Mouse (Mus musculus) heart, embryonic 10.5 days (tissue): ENCODE results near the gene Dgkg. TPM values are rescaled to one million over a fixed set of nuclear protein-coding genes. Genes with fewer than 3 reads are reported as not detected.

ENCODE experiments used
- DNase-seq: peaks from one replicate; pipeline ENCODE4 v3.0.0-alpha.2; 2017; ENCODE audit warnings: low spot score
- H3K27ac ChIP-seq: fragments of 300-500 bp; sonication (generic); 2 replicates; pipeline ENCODE4 v1.5.1; 2016; ENCODE audit warnings: mild to moderate bottlenecking
- H3K27me3 ChIP-seq: fragments of 300-500 bp; sonication (generic); 2 replicates; pipeline ENCODE4 v1.6.1; 2016; ENCODE audit warnings: mild to moderate bottlenecking; ENCODE audit not compliant: poor library complexity, insufficient read depth, severe bottlenecking
- H3K36me3 ChIP-seq: fragments of 300-500 bp; sonication (generic); 2 replicates; pipeline ENCODE4 v1.6.1; 2016; ENCODE audit warnings: mild to moderate bottlenecking, moderate library complexity
- H3K4me1 ChIP-seq: fragments of 300-500 bp; sonication (generic); 2 replicates; pipeline ENCODE4 v1.6.1; 2016; ENCODE audit warnings: mild to moderate bottlenecking
- H3K4me3 ChIP-seq: fragments of 300-500 bp; sonication (generic); 2 replicates; pipeline ENCODE4 v1.5.1; 2016; ENCODE audit warnings: mild to moderate bottlenecking, moderate library complexity
- H3K9me3 ChIP-seq: fragments of 300-500 bp; sonication (generic); 2 replicates; pipeline ENCODE4 v1.6.1; 2016; ENCODE audit warnings: mild to moderate bottlenecking, moderate library complexity
- WGBS: fragments of 180-500 bp; shearing (Covaris S2); methylation state at CpG from one replicate; pipeline ENCODE4 v1.1.7; 2016; 5-methylcytosine and 5-hydroxymethylcytosine counted together
- polyA plus RNA-seq: library from polyadenylated mRNA; unstranded; fragments of >200 nt; fragmentation: Nextera tagmentation; extraction: Ambion mirVana; gene quantifications from 2 replicates; pipeline ENCODE4 v1.2.1, GENCODE M21; 2016

The Dgkg gene
- polyA plus RNA-seq, 1 experiment from 2014 or later = 0.49 TPM

GRCm38 (mm10) chr16:22637311-22637710, 19.7 kb downstream of the Dgkg start:
- WGBS = 53% methylated on average over 3 of the region's 3 CpGs
- Histone ChIP-seq H3K36me3 (no peaks in the 10 kb centered on the region), H3K9me3 (no peaks in the 10 kb centered on the region), H3K4me1 (no peaks in the 10 kb centered on the region), H3K27ac (no peak overlapping the region), H3K4me3 (no peak overlapping the region), H3K27me3 (no peaks in the 10 kb centered on the region; the same call in 1 of the 2 replicates)
- no peak for DNase-seq

GRCm38 (mm10) chr16:22635706-22636105, 21.3 kb downstream of the Dgkg start:
- H3K27me3 ChIP-seq = no peaks in the 10 kb centered on the region; the same call in 1 of the 2 replicates
- no peak overlapping the region for H3K4me3 ChIP-seq
- no peak for DNase-seq
- H3K4me1 ChIP-seq = no peaks in the 10 kb centered on the region
- no peaks in the 10 kb centered on the region for H3K9me3 ChIP-seq
- 52% methylated on average over 8 of the region's 8 CpGs for WGBS
- no peaks in the 10 kb centered on the region for H3K36me3 ChIP-seq
- H3K27ac ChIP-seq = no peak overlapping the region

- no peak for DNase-seq
These were observed 24.0 kb downstream of the Dgkg start for GRCm38 (mm10) chr16:22633063-22633462.

GRCm38 (mm10) chr16:22630351-22630750, 26.7 kb downstream of the Dgkg start:
- H3K4me1 ChIP-seq = no peaks in the 10 kb centered on the region
- no peak overlapping the region for H3K27ac ChIP-seq
- H3K9me3 ChIP-seq = no peaks in the 10 kb centered on the region
- no peaks in the 10 kb centered on the region for H3K36me3 ChIP-seq
- H3K4me3 ChIP-seq = no peak overlapping the region
- no peaks in the 10 kb centered on the region for H3K27me3 ChIP-seq
- WGBS = 79% methylated on average over 4 of the region's 4 CpGs
- no peak for DNase-seq

More at GRCm38 (mm10) chr16:22633063-22633462, 24.0 kb downstream of the Dgkg start:
- Histone ChIP-seq H3K9me3 (no peaks in the 10 kb centered on the region), H3K4me3 (no peak overlapping the region), H3K27ac (no peak overlapping the region), H3K27me3 (no peaks in the 10 kb centered on the region; the same call in 1 of the 2 replicates), H3K36me3 (no peaks in the 10 kb centered on the region), H3K4me1 (no peaks in the 10 kb centered on the region)
- WGBS = 77% methylated on average over 4 of the region's 4 CpGs

- no peak for DNase-seq
- H3K27me3 ChIP-seq = no peaks in the 10 kb centered on the region
- H3K4me3 ChIP-seq = no peak overlapping the region
- WGBS = 83% methylated on average over 4 of the region's 4 CpGs
- H3K27ac ChIP-seq = no peak overlapping the region
- H3K4me1 ChIP-seq = no peaks in the 10 kb centered on the region
- no peaks in the 10 kb centered on the region for H3K36me3 ChIP-seq
- H3K9me3 ChIP-seq = no peaks in the 10 kb centered on the region
These were observed 27.1 kb downstream of the Dgkg start for GRCm38 (mm10) chr16:22629900-22630299.

GRCm38 (mm10) chr16:22625987-22626386, 31.0 kb downstream of the Dgkg start:
- Histone ChIP-seq H3K4me1 (peaks cover 12% of the 10 kb centered on the region), H3K27ac (no peak overlapping the region), H3K27me3 (0 out of 2 replicates have a peak, but pooled peaks cover 5% of the 10 kb centered on the region), H3K4me3 (no peak overlapping the region), H3K36me3 (no peaks in the 10 kb centered on the region), H3K9me3 (no peaks in the 10 kb centered on the region)
- no peak for DNase-seq
- WGBS = 86% methylated on average over 5 of the region's 5 CpGs

- Histone ChIP-seq H3K27me3 (0 out of 2 replicates have a peak, but pooled peaks cover 9% of the 10 kb centered on the region), H3K4me1 (peaks cover 12% of the 10 kb centered on the region), H3K4me3 (no peak overlapping the region), H3K27ac (no peak overlapping the region), H3K36me3 (no peaks in the 10 kb centered on the region), H3K9me3 (no peaks in the 10 kb centered on the region)
- no peak for DNase-seq
- WGBS = 83% methylated on average over 5 of the region's 5 CpGs
These were observed 31.6 kb downstream of the Dgkg start for GRCm38 (mm10) chr16:22625412-22625811.

GRCm38 (mm10) chr16:22622286-22622685, 34.7 kb downstream of the Dgkg start:
- Histone ChIP-seq H3K4me1 (peaks cover 12% of the 10 kb centered on the region), H3K36me3 (no peaks in the 10 kb centered on the region), H3K27me3 (0 out of 2 replicates have a peak, but pooled peaks cover 9% of the 10 kb centered on the region), H3K4me3 (no peak overlapping the region), H3K27ac (no peak overlapping the region), H3K9me3 (no peaks in the 10 kb centered on the region)
- 23% methylated on average over 9 of the region's 9 CpGs for WGBS
- DNase-seq = no peak

- H3K27ac ChIP-seq = no peak overlapping the region
- H3K27me3 ChIP-seq = 0 out of 2 replicates have a peak, but pooled peaks cover 9% of the 10 kb centered on the region
- no peak for DNase-seq
- peaks cover 12% of the 10 kb centered on the region for H3K4me1 ChIP-seq
- WGBS = 76% methylated on average over 13 of the region's 13 CpGs
- H3K36me3 ChIP-seq = no peaks in the 10 kb centered on the region
- H3K9me3 ChIP-seq = no peaks in the 10 kb centered on the region
- H3K4me3 ChIP-seq = no peak overlapping the region
These were observed 35.6 kb downstream of the Dgkg start for GRCm38 (mm10) chr16:22621299-22621920.

GRCm38 (mm10) chr16:22618424-22619056, 38.5 kb downstream of the Dgkg start:
- no peaks in the 10 kb centered on the region for H3K36me3 ChIP-seq
- no peaks in the 10 kb centered on the region for H3K9me3 ChIP-seq
- H3K27me3 ChIP-seq = 0 out of 2 replicates have a peak, but pooled peaks cover 9% of the 10 kb centered on the region
- WGBS = 69% methylated on average over 8 of the region's 8 CpGs
- no peak overlapping the region for H3K4me3 ChIP-seq
- H3K4me1 ChIP-seq = peaks cover 9% of the 10 kb centered on the region
- no peak overlapping the region for H3K27ac ChIP-seq
- no peak for DNase-seq

- Histone ChIP-seq H3K4me3 (no peak overlapping the region), H3K9me3 (no peaks in the 10 kb centered on the region), H3K27me3 (0 out of 2 replicates have a peak, but pooled peaks cover 2% of the 10 kb centered on the region), H3K4me1 (no peaks in the 10 kb centered on the region), H3K27ac (no peak overlapping the region), H3K36me3 (no peaks in the 10 kb centered on the region)
- 70% methylated on average over 4 of the region's 4 CpGs for WGBS
- no peak for DNase-seq
These were observed 41.2 kb downstream of the Dgkg start for GRCm38 (mm10) chr16:22615805-22616204.

- H3K4me3 ChIP-seq = no peak overlapping the region
- H3K36me3 ChIP-seq = no peaks in the 10 kb centered on the region
- no peaks in the 10 kb centered on the region for H3K9me3 ChIP-seq
- H3K4me1 ChIP-seq = no peaks in the 10 kb centered on the region
- no peak overlapping the region for H3K27ac ChIP-seq
- H3K27me3 ChIP-seq = no peaks in the 10 kb centered on the region
- 66% methylated on average over 9 of the region's 9 CpGs for WGBS
- no peak for DNase-seq
These were observed 43.6 kb downstream of the Dgkg start for GRCm38 (mm10) chr16:22613186-22614073.

- Histone ChIP-seq H3K36me3 (no peaks in the 10 kb centered on the region), H3K4me3 (no peak overlapping the region), H3K27me3 (no peaks in the 10 kb centered on the region), H3K9me3 (no peaks in the 10 kb centered on the region), H3K27ac (no peak overlapping the region), H3K4me1 (0 out of 2 replicates have a peak, but pooled peaks cover 4% of the 10 kb centered on the region)
- 37% methylated on average over 6 of the region's 6 CpGs for WGBS
- no peak for DNase-seq
These were observed 49.0 kb downstream of the Dgkg start for GRCm38 (mm10) chr16:22608046-22608445.
